In genomic region chr4:29481093-29481715, GRCm38 (mm10) we compare ENCODE assay signal across 19 mouse cellular contexts.
A peak's percentile ranks its signal among the peaks of the same experiment; 100 is the strongest.
DNase-seq lines count a peak whose midpoint lies in the region; ATAC-seq and TF ChIP-seq lines count a peak whose summit lies in the region.
"Had no signal": no experiment of that assay in that cellular context is flagged by ENCODE, and none has a peak within 500 bp of the region (broad histone marks: within the 10 kb centered on the region; RNA-seq: fewer than 3 reads in every experiment).

No protein-coding gene starts in this region.

- WGBS in heart, embryonic 12.5 days: 22% methylated on average over 1 of the region's 1 CpGs
- WGBS in midbrain, postnatal 0 days: 44% methylated on average over 1 of the region's 1 CpGs
- 76% methylated on average over 1 of the region's 1 CpGs for WGBS in midbrain, embryonic 11.5 days

- no peak overlapping the region for H3K4me3 ChIP-seq in heart, embryonic 12.5 days
- H3K4me3 ChIP-seq in midbrain, postnatal 0 days (ENCODE audit: low read depth, low read length): no peak overlapping the region
- no peak overlapping the region for H3K4me3 ChIP-seq in midbrain, embryonic 11.5 days (ENCODE audit: low read depth, low read length)
- H3K4me3 ChIP-seq in left cerebral cortex, adult 2 months: no peak overlapping the region
- H3K4me3 ChIP-seq: embryonic facial prominence, embryonic 12.5 days; forebrain, embryonic 15.5 days; heart, adult 2 months; midbrain, embryonic 10.5 days; stomach, embryonic 15.5 days had no signal

- intact Hi-C loops in heart, postnatal 25 days (cut with DNase I): no loop called here
- intact Hi-C loops in left cerebral cortex, adult 2 months (cut with DNase I): no loop called here

- no peaks in the 10 kb centered on the region for H3K27me3 ChIP-seq in heart, embryonic 12.5 days (replicated peaks)
- no peaks in the 10 kb centered on the region for H3K27me3 ChIP-seq in midbrain, postnatal 0 days (ENCODE audit: insufficient read depth, low read length)
- no peaks in the 10 kb centered on the region for H3K27me3 ChIP-seq in midbrain, embryonic 11.5 days (ENCODE audit: control insufficient read depth, insufficient read depth, low read length)
- H3K27me3 ChIP-seq: embryonic facial prominence, embryonic 12.5 days; forebrain, embryonic 15.5 days; stomach, embryonic 15.5 days had no signal

- DNase-seq in heart, postnatal 25 days (ENCODE audit: low spot score): no peak
- peak; percentile 19 for DNase-seq in midbrain, postnatal 0 days (ENCODE audit: low spot score)
- no peak for DNase-seq in midbrain, embryonic 11.5 days (ENCODE audit: low spot score, missing footprints)
- peak; percentile 24 for DNase-seq in hindlimb bud, embryonic 11.5 days (ENCODE audit: extremely low spot score, low read depth, low spot score)
- no peak for DNase-seq in gastrocnemius, postnatal 25 days
- no peak for DNase-seq in left cerebral cortex, adult 2 months (ENCODE audit: extremely low spot score in 1 of 2, low spot score in 2 of 2)
- DNase-seq: adrenal gland, postnatal 25 days; cerebellum, adult 9-11 months; heart, adult 2 months; kidney, postnatal 14 days; liver; liver, postnatal 0 days; lung, postnatal 4 days; right cerebral cortex, postnatal 14 days had no signal

- H3K9me3 ChIP-seq in heart, embryonic 12.5 days (replicated peaks): no peaks in the 10 kb centered on the region
- no peaks in the 10 kb centered on the region for H3K9me3 ChIP-seq in midbrain, postnatal 0 days (ENCODE audit: low read length)
- H3K9me3 ChIP-seq in midbrain, embryonic 11.5 days (ENCODE audit: control insufficient read depth, low read length): no peaks in the 10 kb centered on the region
- H3K9me3 ChIP-seq: embryonic facial prominence, embryonic 12.5 days; forebrain, embryonic 15.5 days; midbrain, embryonic 10.5 days; stomach, embryonic 15.5 days had no signal

- no peaks in the 10 kb centered on the region for H3K36me3 ChIP-seq in heart, embryonic 12.5 days
- H3K36me3 ChIP-seq in midbrain, postnatal 0 days (ENCODE audit: insufficient read depth, low read length): no peaks in the 10 kb centered on the region
- H3K36me3 ChIP-seq in midbrain, embryonic 11.5 days (ENCODE audit: control insufficient read depth, insufficient read depth, low read length): no peaks in the 10 kb centered on the region
- H3K36me3 ChIP-seq: embryonic facial prominence, embryonic 12.5 days; forebrain, embryonic 15.5 days; midbrain, embryonic 10.5 days; stomach, embryonic 15.5 days had no signal

- ATAC-seq in heart, embryonic 12.5 days (ENCODE audit: insufficient number of reproducible peaks, low FRiP score): no peak
- ATAC-seq in midbrain, postnatal 0 days (ENCODE audit: low FRiP score): no peak
- ATAC-seq in midbrain, embryonic 11.5 days (ENCODE audit: low FRiP score): no peak
- ATAC-seq: forebrain, embryonic 15.5 days; liver, postnatal 0 days had no signal

- no peaks in the 10 kb centered on the region for H3K4me1 ChIP-seq in heart, embryonic 12.5 days (replicated peaks)
- H3K4me1 ChIP-seq in midbrain, postnatal 0 days (ENCODE audit: insufficient read depth, low read length): no peaks in the 10 kb centered on the region
- H3K4me1 ChIP-seq in midbrain, embryonic 11.5 days (ENCODE audit: control insufficient read depth, insufficient read depth, low read length): no peaks in the 10 kb centered on the region
- H3K4me1 ChIP-seq: embryonic facial prominence, embryonic 12.5 days; forebrain, embryonic 15.5 days; midbrain, embryonic 10.5 days; stomach, embryonic 15.5 days had no signal

- H3K27ac ChIP-seq in heart, embryonic 12.5 days (ENCODE audit: poor library complexity, severe bottlenecking): peak overlapping the region; percentile 27; the same call in 1 of the 2 replicates
- H3K27ac ChIP-seq in midbrain, postnatal 0 days (ENCODE audit: low read depth, low read length): no peak overlapping the region
- H3K27ac ChIP-seq in midbrain, embryonic 11.5 days (ENCODE audit: low read depth, low read length): no peak overlapping the region
- H3K27ac ChIP-seq in left cerebral cortex, adult 2 months: no peak overlapping the region
- H3K27ac ChIP-seq: embryonic facial prominence, embryonic 12.5 days; forebrain, embryonic 15.5 days; heart, adult 2 months; midbrain, embryonic 10.5 days; stomach, embryonic 15.5 days had no signal

- no peak for TF ChIP-seq CTCF in midbrain, postnatal 0 days (IDR thresholded peaks at IDR 0.05)
- TF ChIP-seq CTCF in left cerebral cortex, adult 2 months (IDR thresholded peaks at IDR 0.05): no peak

- H3K9ac ChIP-seq in heart, embryonic 12.5 days: no peak overlapping the region
- H3K9ac ChIP-seq in midbrain, postnatal 0 days (replicated peaks; ENCODE audit: low read length, poor library complexity, severe bottlenecking): no peak overlapping the region
- H3K9ac ChIP-seq in midbrain, embryonic 11.5 days (ENCODE audit: low read length): no peak overlapping the region
- H3K9ac ChIP-seq: embryonic facial prominence, embryonic 12.5 days; forebrain, embryonic 15.5 days; liver, postnatal 0 days; stomach, embryonic 15.5 days had no signal

- no peak overlapping the region for H3K4me2 ChIP-seq in heart, embryonic 12.5 days
- no peak overlapping the region for H3K4me2 ChIP-seq in midbrain, postnatal 0 days (ENCODE audit: low read depth, low read length, poor library complexity, severe bottlenecking)
- no peak overlapping the region for H3K4me2 ChIP-seq in midbrain, embryonic 11.5 days
- H3K4me2 ChIP-seq: embryonic facial prominence, embryonic 12.5 days; forebrain, embryonic 15.5 days; stomach, embryonic 15.5 days had no signal

Comparison
In these comparisons a context has a peak if more than half of its experiments do, and no peak if none do; other contexts are left out.
1. DNase-seq: peak in midbrain, postnatal 0 days (single experiment) and hindlimb bud, embryonic 11.5 days (single experiment); none in heart, postnatal 25 days (single experiment), midbrain, embryonic 11.5 days (single experiment), gastrocnemius, postnatal 25 days (single experiment) and left cerebral cortex, adult 2 months (0 of 2).